In the genomic region with DNA sequence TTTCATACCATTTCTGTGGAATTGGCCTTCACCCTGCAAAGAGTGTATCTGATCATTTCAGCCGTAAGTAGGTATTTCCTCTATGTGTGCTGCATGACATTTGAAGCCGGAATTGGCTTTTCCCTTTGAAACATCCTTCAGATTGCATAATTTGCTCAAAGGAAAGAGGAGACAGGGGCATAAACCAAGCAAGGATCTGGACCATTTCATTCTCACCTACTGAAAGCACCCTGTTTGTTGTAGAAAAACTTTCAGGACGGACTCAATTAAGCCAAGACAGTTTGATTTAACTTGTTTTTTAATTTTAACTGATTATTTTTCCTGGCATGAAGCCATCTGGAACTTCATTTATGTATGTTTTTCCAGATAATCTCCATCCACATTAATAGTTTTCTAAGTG, we compare ENCODE assay signal across 29 mouse cellular contexts.
"Had no signal": no experiment of that assay in that cellular context is flagged by ENCODE, and none has a peak within 500 bp of the region (broad histone marks: within the 10 kb centered on the region; RNA-seq: fewer than 3 reads in every experiment).

No protein-coding gene starts in this region.

- H3K4me2 ChIP-seq: embryonic facial prominence, embryonic 12.5 days; embryonic facial prominence, embryonic 13.5 days; embryonic facial prominence, embryonic 15.5 days; forebrain, embryonic 12.5 days; forebrain, embryonic 13.5 days; forebrain, embryonic 15.5 days had no signal

- H3K36me3 ChIP-seq: embryonic facial prominence, embryonic 10.5 days; embryonic facial prominence, embryonic 12.5 days; embryonic facial prominence, embryonic 13.5 days; embryonic facial prominence, embryonic 15.5 days; forebrain, embryonic 10.5 days; forebrain, embryonic 12.5 days; forebrain, embryonic 15.5 days had no signal

- H3K9ac ChIP-seq: embryonic facial prominence, embryonic 12.5 days; embryonic facial prominence, embryonic 13.5 days; embryonic facial prominence, embryonic 15.5 days; forebrain, embryonic 12.5 days; forebrain, embryonic 13.5 days; forebrain, embryonic 15.5 days; forebrain, postnatal 0 days had no signal

- H3K27me3 ChIP-seq: embryonic facial prominence, embryonic 12.5 days; embryonic facial prominence, embryonic 13.5 days; embryonic facial prominence, embryonic 15.5 days; forebrain, embryonic 12.5 days; forebrain, embryonic 13.5 days; forebrain, embryonic 15.5 days had no signal

- H3K4me1 ChIP-seq: embryonic facial prominence, embryonic 12.5 days; embryonic facial prominence, embryonic 13.5 days; embryonic facial prominence, embryonic 15.5 days; forebrain, embryonic 10.5 days; forebrain, embryonic 13.5 days; forebrain, embryonic 15.5 days had no signal

- H3K4me3 ChIP-seq: embryonic facial prominence, embryonic 10.5 days; embryonic facial prominence, embryonic 12.5 days; embryonic facial prominence, embryonic 13.5 days; embryonic facial prominence, embryonic 15.5 days; erythroblast, embryonic 14.5 days; forebrain, embryonic 10.5 days; forebrain, embryonic 12.5 days; forebrain, embryonic 13.5 days; forebrain, embryonic 15.5 days; gastrocnemius, adult 2 months; heart, adult 2 months had no signal

- H3K27ac ChIP-seq: embryonic facial prominence, embryonic 10.5 days; embryonic facial prominence, embryonic 12.5 days; embryonic facial prominence, embryonic 13.5 days; embryonic facial prominence, embryonic 15.5 days; forebrain, embryonic 10.5 days; forebrain, embryonic 12.5 days; forebrain, embryonic 13.5 days; forebrain, embryonic 15.5 days; gastrocnemius, adult 2 months; heart, adult 2 months had no signal

- H3K9me3 ChIP-seq: embryonic facial prominence, embryonic 10.5 days; embryonic facial prominence, embryonic 12.5 days; embryonic facial prominence, embryonic 13.5 days; embryonic facial prominence, embryonic 15.5 days; forebrain, embryonic 10.5 days; forebrain, embryonic 12.5 days; forebrain, embryonic 13.5 days; forebrain, embryonic 15.5 days had no signal

- DNase-seq: cerebellum, adult 2 months; cerebellum, adult 8-10 months; cerebellum, adult 9-10 months; cerebellum, adult 9-11 months; cerebellum, postnatal 10 days; cerebellum, postnatal 14 days; cerebellum, postnatal 25 days; cerebellum, postnatal 36 days; embryo, embryonic 11 days; forebrain, postnatal 0 days; gastrocnemius, adult 2 months; gastrocnemius, postnatal 10 days; gastrocnemius, postnatal 14 days; gastrocnemius, postnatal 25 days; gastrocnemius, postnatal 36 days; heart, adult 11 months; heart, adult 18-20 months; heart, adult 2 months had no signal

- ATAC-seq: forebrain, embryonic 13.5 days; forebrain, embryonic 14.5 days; forebrain, embryonic 15.5 days; forebrain, embryonic 16.5 days; forebrain, postnatal 0 days had no signal
